Comparison of ENCODE assay signal across 38 mouse cellular contexts in the genomic region with DNA sequence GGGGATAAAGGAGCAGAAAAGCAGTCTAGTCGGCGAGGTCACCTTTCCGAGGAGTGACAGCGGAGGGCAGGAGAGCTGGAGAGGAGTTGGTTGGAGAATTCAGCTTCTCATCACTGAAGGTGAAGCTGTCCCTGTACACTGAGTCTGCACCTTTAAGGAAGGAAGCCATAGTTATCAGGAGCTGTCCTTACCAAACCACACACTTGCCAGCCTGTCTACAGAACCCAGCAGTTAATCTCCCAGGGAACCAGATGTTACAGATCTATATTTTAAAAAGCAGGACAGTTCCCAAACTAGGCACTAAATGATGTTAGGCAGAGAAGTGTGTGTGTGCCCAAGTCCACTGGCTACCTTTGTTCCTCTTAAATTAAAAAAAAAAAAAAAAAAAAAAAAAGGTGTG. TPM values are rescaled to one million over a fixed set of nuclear protein-coding genes. Genes with fewer than 3 reads are reported as not detected.
A peak's percentile ranks its signal among the peaks of the same experiment; 100 is the strongest.
DNase-seq lines count a peak whose midpoint lies in the region; ATAC-seq and TF ChIP-seq lines count a peak whose summit lies in the region.
"Had no signal": no experiment of that assay in that cellular context is flagged by ENCODE, and none has a peak within 500 bp of the region (broad histone marks: within the 10 kb centered on the region; RNA-seq: fewer than 3 reads in every experiment).

No protein-coding gene starts in this region.

- no peaks in the 10 kb centered on the region for H3K9me3 ChIP-seq in liver, embryonic 11.5 days (ENCODE audit: control insufficient read depth, low read length)
- H3K9me3 ChIP-seq in liver, embryonic 12.5 days (replicated peaks): no peaks in the 10 kb centered on the region
- no peaks in the 10 kb centered on the region for H3K9me3 ChIP-seq in liver, postnatal 0 days (ENCODE audit: low read length)
- H3K9me3 ChIP-seq: embryonic facial prominence, embryonic 12.5 days; heart, embryonic 10.5 days; heart, embryonic 15.5 days; hindbrain, embryonic 12.5 days; limb, embryonic 10.5 days; limb, embryonic 15.5 days; lung, embryonic 15.5 days; megakaryocyte, embryonic 14.5 days; midbrain, embryonic 13.5 days; neural tube, embryonic 15.5 days had no signal

- H3K4me3 ChIP-seq in liver, embryonic 11.5 days (ENCODE audit: low read depth, low read length): no peak overlapping the region
- no peak overlapping the region for H3K4me3 ChIP-seq in liver, embryonic 12.5 days
- no peak overlapping the region for H3K4me3 ChIP-seq in liver, postnatal 0 days (ENCODE audit: low read depth, low read length)
- H3K4me3 ChIP-seq: embryonic facial prominence, embryonic 12.5 days; heart, embryonic 10.5 days; heart, embryonic 15.5 days; hindbrain, embryonic 12.5 days; limb, embryonic 10.5 days; limb, embryonic 15.5 days; lung, embryonic 15.5 days; megakaryocyte, embryonic 14.5 days; midbrain, embryonic 13.5 days; neural tube, embryonic 15.5 days had no signal

- 88% methylated on average over 4 of the region's 4 CpGs for WGBS in liver, embryonic 11.5 days
- WGBS in liver, embryonic 12.5 days (ENCODE audit: insufficient replicate concordance): 91% methylated on average over 4 of the region's 4 CpGs
- 81% methylated on average over 4 of the region's 4 CpGs for WGBS in liver, postnatal 0 days (ENCODE audit: insufficient replicate concordance)

- H3K9ac ChIP-seq in liver, embryonic 11.5 days (ENCODE audit: low read depth, low read length): no peak overlapping the region
- H3K9ac ChIP-seq in liver, embryonic 12.5 days: no peak overlapping the region
- no peak overlapping the region for H3K9ac ChIP-seq in liver, postnatal 0 days (replicated peaks)
- H3K9ac ChIP-seq: embryonic facial prominence, embryonic 12.5 days; heart, embryonic 15.5 days; hindbrain, embryonic 12.5 days; limb, embryonic 15.5 days; lung, embryonic 15.5 days; midbrain, embryonic 13.5 days; neural tube, embryonic 15.5 days had no signal

- DNase-seq in liver, embryonic 11.5 days (ENCODE audit: low spot score): no peak
- DNase-seq in liver (no peak), adipocyte (ENCODE audit: low spot score) (peak; percentile 32)
- no peak for DNase-seq in liver, postnatal 0 days
- DNase-seq in heart, postnatal 4 days: no peak
- DNase-seq in cerebellum, adult 11-12 months: no peak
- no peak for DNase-seq in kidney, postnatal 14 days
- DNase-seq: adrenal gland, postnatal 36 days; cerebellum, adult 9-10 months; cerebellum, postnatal 36 days; embryo, embryonic 11 days; gastrocnemius, postnatal 10 days; kidney, adult 9 months; kidney, postnatal 10 days; layer of hippocampus, adult 9-11 months; right cerebral cortex, adult 18-20 months; spleen, adult 18-20 months had no signal

- H3K27me3 ChIP-seq in liver, embryonic 11.5 days (replicated peaks; ENCODE audit: control insufficient read depth, insufficient read depth, low read length): no peaks in the 10 kb centered on the region
- no peaks in the 10 kb centered on the region for H3K27me3 ChIP-seq in liver, embryonic 12.5 days (replicated peaks)
- H3K27me3 ChIP-seq in liver, postnatal 0 days (ENCODE audit: insufficient read depth, low read length): no peaks in the 10 kb centered on the region
- H3K27me3 ChIP-seq: embryonic facial prominence, embryonic 12.5 days; heart, embryonic 15.5 days; hindbrain, embryonic 12.5 days; limb, embryonic 15.5 days; lung, embryonic 15.5 days; megakaryocyte, embryonic 14.5 days had no signal

- H3K36me3 ChIP-seq in liver, embryonic 11.5 days (ENCODE audit: control insufficient read depth, insufficient read depth, low read length): peaks cover 4% of the 10 kb centered on the region
- peaks cover 74% of the 10 kb centered on the region for H3K36me3 ChIP-seq in liver, embryonic 12.5 days
- peaks cover 30% of the 10 kb centered on the region for H3K36me3 ChIP-seq in liver, postnatal 0 days (replicated peaks; ENCODE audit: insufficient read depth, low read length)
- H3K36me3 ChIP-seq: heart, embryonic 10.5 days; heart, embryonic 15.5 days; hindbrain, embryonic 12.5 days; limb, embryonic 10.5 days; limb, embryonic 15.5 days; lung, embryonic 15.5 days; midbrain, embryonic 13.5 days; neural tube, embryonic 15.5 days had no signal

- H3K27ac ChIP-seq in liver, embryonic 11.5 days (ENCODE audit: low read depth, low read length): peak overlapping the region; percentile 15; the same call in 1 of the 2 replicates
- peak overlapping the region; percentile 92 for H3K27ac ChIP-seq in liver, embryonic 12.5 days
- H3K27ac ChIP-seq in liver, postnatal 0 days (ENCODE audit: low read depth): 0 out of 2 replicates have a peak overlapping the region, but pooled peaks have one; percentile 73
- H3K27ac ChIP-seq: embryonic facial prominence, embryonic 12.5 days; heart, embryonic 10.5 days; heart, embryonic 15.5 days; hindbrain, embryonic 12.5 days; limb, embryonic 10.5 days; limb, embryonic 15.5 days; lung, embryonic 15.5 days; midbrain, embryonic 13.5 days; stomach, postnatal 0 days had no signal

- no peak for TF ChIP-seq CTCF in liver, postnatal 0 days (IDR thresholded peaks at IDR 0.05; ENCODE audit: low read depth)

- peaks cover 58% of the 10 kb centered on the region for H3K4me1 ChIP-seq in liver, embryonic 11.5 days (replicated peaks; ENCODE audit: control insufficient read depth, insufficient read depth, low read length)
- H3K4me1 ChIP-seq in liver, embryonic 12.5 days: peaks cover 70% of the 10 kb centered on the region
- H3K4me1 ChIP-seq in liver, postnatal 0 days (ENCODE audit: insufficient read depth): peaks cover 36% of the 10 kb centered on the region

- no peak for ATAC-seq in liver, embryonic 11.5 days (replicated peaks; ENCODE audit: low FRiP score)
- ATAC-seq in liver, embryonic 12.5 days: no peak
- ATAC-seq in liver, postnatal 0 days: no peak
- ATAC-seq: forebrain, embryonic 16.5 days; hindbrain, postnatal 0 days; intestine, postnatal 0 days; midbrain, embryonic 13.5 days had no signal

- TF ChIP-seq EP300 in liver, postnatal 0 days (IDR thresholded peaks at IDR 0.05; ENCODE audit: low read depth): no peak

- H3K4me2 ChIP-seq in liver, embryonic 11.5 days: no peak overlapping the region
- H3K4me2 ChIP-seq in liver, embryonic 12.5 days: no peak overlapping the region
- H3K4me2 ChIP-seq in liver, postnatal 0 days (ENCODE audit: low read depth, low read length): no peak overlapping the region
- H3K4me2 ChIP-seq: hindbrain, embryonic 12.5 days; limb, embryonic 15.5 days; lung, embryonic 15.5 days had no signal

RNA-seq across cellular contexts. Expression of a gene that starts 9.8 kb away (rescaled TPM):
- polyA plus RNA-seq in liver, embryonic 11.5 days (2014; fragmentation: Nextera tagmentation; extraction: Ambion mirVana): 233 and 245 TPM in 2 replicates
- polyA plus RNA-seq in liver, embryonic 12.5 days (2016; fragmentation: Nextera tagmentation; extraction: Ambion mirVana): 302 and 307 TPM in 2 replicates
- 98.4 and 102 TPM in 2 replicates for polyA plus RNA-seq in liver, postnatal 0 days (2015; fragmentation: Nextera tagmentation; extraction: Ambion mirVana)
- 10 to 100 TPM; 26.6 to 29.1 TPM for total RNA-seq in heart, postnatal 4 days (2021)

RNA-seq across cellular contexts. Expression of a gene that starts 44.5 kb away (rescaled TPM):
- polyA plus RNA-seq in liver, embryonic 11.5 days (2014; fragmentation: Nextera tagmentation; extraction: Ambion mirVana): not detected in 2 replicates
- not detected in 2 replicates for polyA plus RNA-seq in liver, embryonic 12.5 days (2016; fragmentation: Nextera tagmentation; extraction: Ambion mirVana)
- polyA plus RNA-seq in liver, postnatal 0 days (2015; fragmentation: Nextera tagmentation; extraction: Ambion mirVana): not detected in 2 replicates
- total RNA-seq in heart, postnatal 4 days (2021): not detected
- total RNA-seq: adrenal gland, adult 18-20 months; adrenal gland, postnatal 36 days; gastrocnemius, postnatal 10 days; granulocyte monocyte progenitor cell, adult 5-6 weeks; heart, postnatal 25 days; hindbrain, postnatal 0 days; left cerebral cortex, postnatal 10 days had no signal
- polyA plus RNA-seq: embryonic facial prominence, embryonic 12.5 days; forebrain, embryonic 16.5 days; heart, embryonic 15.5 days; hindbrain, postnatal 0 days; intestine, postnatal 0 days; limb, embryonic 10.5 days; limb, embryonic 15.5 days; lung, embryonic 15.5 days; midbrain, embryonic 13.5 days; neural tube, embryonic 15.5 days; stomach, postnatal 0 days; thymus, postnatal 0 days; urinary bladder, adult 2 months had no signal

Comparison
In these comparisons a context has a peak if more than half of its experiments do, and no peak if none do; other contexts are left out.
1. H3K27ac ChIP-seq: peak in every context shown above with its lines; median percentile 92 in liver, embryonic 12.5 days; 73 in liver, postnatal 0 days; 15 in liver, embryonic 11.5 days.